Mouse (Mus musculus) heart, postnatal 4 days (tissue): ENCODE results near the gene Vsir. TPM values are rescaled to one million over a fixed set of nuclear protein-coding genes. Genes with fewer than 3 reads are reported as not detected.

Source experiments
- DNase-seq: peaks from one replicate; pipeline ENCODE4 v3.0.0; 2021
- total RNA-seq, 2 experiments: library from RNA; stranded (reverse); gene quantifications; 2 replicates each; pipeline ENCODE4 v1.2.3; 2021

Gene Vsir
- total RNA-seq = 10 to 100 TPM; 11.1 to 15.0 TPM

DNA sequence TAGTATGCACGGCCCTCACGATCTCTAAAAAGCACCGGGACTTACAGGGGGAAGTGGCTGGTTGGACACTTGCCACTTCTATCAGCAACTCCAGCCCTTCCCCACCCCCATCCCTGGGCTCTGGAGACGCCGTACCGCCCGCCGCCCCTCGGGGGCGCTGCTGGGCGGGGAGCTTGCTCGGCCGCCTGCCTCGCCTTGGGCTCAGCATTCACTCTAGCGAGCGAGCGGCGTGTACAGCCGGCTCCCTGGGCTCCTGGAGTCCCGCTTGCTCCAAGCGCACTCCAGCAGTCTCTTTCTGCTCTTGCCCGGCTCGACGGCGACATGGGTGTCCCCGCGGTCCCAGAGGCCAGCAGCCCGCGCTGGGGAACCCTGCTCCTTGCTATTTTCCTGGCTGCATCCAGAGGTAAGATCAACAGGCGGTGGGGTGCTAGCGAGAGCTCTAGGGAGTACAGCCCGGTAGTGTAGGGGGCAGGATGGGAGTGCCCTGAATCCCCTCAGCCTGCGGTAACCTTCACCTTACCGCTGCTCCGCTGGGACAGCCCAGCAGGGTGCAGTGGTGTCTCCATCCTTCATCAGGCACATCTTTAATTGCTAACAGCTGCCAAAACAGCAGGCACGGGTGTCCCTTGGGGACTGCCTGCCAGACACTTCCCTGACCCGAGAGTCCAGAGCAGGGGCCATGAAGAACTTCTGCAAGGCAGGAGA lies at the start of gene Vsir:
Gene Vsir (plus strand): TSS at position 151 of the 705 bp plus-strand sequence.
- peak; percentile 91 for DNase-seq

DNA sequence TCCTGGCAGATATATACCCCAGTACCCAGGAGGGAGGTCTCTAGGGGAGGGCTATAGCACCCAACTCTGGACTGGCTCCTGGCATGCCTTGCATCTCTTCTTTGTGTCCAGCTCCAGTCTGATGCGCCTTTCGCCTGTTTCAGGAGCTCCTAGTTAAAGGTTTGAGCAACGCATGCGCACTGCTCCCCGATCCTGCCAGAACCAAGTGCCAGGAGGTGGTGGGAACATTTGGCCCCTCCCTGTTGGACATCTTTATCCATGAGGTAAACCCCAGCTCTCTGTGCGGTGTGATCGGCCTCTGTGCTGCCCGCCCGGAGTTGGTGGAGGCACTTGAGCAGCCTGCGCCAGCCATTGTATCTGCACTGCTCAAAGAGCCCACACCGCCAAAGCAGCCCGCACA lies 47.0 kb upstream of the Vsir start:
- no peak for DNase-seq

DNA sequence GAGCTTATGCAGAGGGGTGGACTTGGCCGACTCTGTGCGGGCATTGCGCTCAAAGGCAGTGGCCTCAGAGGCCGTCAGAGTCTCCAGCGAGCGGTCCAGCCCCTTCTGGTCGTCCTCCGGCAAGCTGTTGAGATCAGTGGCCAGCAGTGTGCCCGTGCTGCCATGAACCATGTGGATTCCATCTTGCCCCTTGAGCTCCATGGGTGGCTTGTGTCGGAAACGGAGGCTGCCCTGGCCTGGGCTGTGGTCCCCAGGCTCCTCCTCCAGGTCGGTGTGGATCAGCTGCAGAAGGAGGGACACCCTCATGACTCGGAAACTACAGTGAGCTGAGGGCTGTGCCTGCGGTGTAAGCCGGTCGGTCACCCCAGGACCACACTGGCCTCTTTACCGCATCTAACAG lies 43.2 kb upstream of the Vsir start:
- no peak for DNase-seq

GRCm38 (mm10) chr10:60304854-60305628 lies 41.6 kb upstream of the Vsir start:
- peak; percentile 83 for DNase-seq

- DNase-seq = no peak
Observed at GRCm38 (mm10) chr10:60310629-60311028, 36.0 kb upstream of the Vsir start.

GRCm38 (mm10) chr10:60313606-60314005 lies 33.0 kb upstream of the Vsir start:
- DNase-seq = no peak

- DNase-seq = no peak
Observed at GRCm38 (mm10) chr10:60316166-60316565, 30.5 kb upstream of the Vsir start.

DNA sequence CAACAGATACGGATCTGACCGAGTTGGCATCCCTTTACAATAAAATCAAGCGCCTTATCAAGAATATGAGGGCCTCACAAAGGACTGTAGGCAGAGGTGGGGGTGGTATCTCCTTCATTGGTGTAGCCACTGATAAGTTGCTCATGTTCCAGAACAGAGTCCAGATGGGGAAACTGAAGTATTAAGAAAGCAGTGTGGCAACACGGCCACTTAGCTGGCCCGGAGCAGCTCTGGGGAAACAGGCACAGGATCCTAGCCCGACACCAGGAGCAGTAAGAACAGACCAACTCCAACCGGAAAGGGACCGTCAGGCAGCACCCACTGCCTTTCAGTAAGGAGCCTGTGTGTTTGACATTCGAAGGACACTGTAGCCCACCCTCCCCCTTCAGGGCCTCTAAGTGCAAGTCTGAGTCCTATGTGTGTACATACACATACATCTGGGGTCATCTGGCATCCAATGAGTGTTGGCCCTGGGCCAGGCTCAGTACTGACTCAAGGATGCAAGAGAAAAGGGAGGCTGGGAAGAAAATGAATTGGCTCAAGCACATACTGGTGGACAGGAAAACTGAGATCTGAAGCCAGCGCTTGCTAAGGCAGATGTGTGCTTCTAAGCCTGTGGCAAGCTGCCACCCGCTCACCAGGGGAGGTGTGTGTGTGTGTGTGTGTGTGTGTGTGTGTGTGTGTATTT lies 17.5 kb upstream of the Vsir start:
- DNase-seq = peak; percentile 42

DNA sequence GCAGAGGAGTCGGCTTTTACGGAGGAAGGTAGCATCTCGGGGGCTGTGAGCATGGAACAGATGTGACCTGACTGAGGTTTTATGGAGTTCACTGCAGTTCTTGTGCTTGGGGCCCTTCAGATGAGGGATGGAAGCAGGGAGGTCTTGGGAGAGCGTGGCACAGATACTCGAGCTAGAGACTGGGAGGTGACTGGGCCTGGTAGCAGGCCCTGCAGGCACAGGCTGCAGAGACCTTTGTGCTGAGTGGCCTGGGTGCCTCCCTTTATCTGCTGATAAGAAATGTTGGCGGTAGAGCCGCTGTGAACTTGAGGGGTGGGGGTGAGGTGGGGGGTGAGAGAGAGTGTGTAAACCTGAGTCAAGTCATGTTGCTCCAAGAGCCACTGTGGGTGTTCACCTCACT lies 12.1 kb upstream of the Vsir start:
- DNase-seq = no peak

DNA sequence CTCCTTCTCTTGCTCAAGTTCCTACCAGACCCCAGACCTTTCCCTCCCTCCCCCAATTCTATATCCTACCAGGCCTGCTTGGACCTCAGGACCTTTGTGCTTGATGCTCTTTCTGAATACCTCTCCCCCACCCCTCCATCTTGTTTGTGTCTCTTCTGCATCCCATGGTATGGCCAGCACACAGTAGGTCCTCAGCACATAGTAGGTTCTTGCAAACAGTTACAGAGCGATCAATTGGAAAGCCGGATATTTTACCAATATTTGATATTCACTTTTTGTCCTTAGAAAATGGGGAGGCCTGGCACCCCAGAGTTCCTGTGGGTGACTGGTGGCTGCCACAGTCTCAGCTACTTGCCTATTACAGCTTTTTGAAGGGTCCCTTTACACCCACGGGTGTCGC lies 11.6 kb upstream of the Vsir start:
- no peak for DNase-seq

GRCm38 (mm10) chr10:60341528-60341927 lies 5.1 kb upstream of the Vsir start:
- no peak for DNase-seq

DNA sequence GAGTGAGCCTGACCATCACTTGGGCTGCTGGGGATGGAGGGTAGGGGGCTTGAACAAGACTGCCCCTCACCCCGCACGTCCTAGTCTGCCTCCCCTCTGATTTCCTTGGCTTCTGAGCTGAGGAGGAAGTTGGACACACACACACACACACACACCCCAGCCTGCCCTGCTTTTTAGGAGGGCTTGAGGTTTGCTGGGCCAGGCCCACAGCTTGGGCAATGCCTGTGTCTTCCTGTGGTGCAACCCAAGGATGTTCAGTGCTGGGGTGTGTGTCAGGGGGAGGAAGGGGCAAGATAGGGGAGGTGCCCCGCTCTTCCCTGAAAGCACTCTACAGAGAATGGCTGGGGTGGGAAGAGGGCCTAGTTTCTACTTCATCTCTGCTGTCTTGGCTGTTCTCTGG lies 2.5 kb upstream of the Vsir start:
- no peak for DNase-seq

DNA sequence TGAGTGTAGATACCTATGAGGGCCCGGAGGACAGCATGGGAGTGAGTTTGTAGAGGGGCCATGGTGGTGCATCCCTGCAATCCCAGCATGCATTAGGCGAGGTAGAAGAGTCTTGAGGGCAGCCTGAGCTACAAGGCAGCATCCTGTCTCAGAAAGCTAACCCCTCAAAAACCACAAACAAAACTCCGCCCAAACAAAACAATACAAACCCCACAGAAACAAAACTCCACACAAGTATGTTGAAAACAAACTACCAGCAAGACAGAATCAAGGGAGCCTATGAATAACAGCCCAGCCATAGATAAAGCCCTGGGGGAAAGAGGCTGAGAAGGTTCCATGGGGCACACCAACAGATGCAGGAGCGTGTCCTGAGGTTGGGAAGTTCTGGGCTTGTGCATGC lies 595 bp upstream of the Vsir start:
- no peak for DNase-seq

DNA sequence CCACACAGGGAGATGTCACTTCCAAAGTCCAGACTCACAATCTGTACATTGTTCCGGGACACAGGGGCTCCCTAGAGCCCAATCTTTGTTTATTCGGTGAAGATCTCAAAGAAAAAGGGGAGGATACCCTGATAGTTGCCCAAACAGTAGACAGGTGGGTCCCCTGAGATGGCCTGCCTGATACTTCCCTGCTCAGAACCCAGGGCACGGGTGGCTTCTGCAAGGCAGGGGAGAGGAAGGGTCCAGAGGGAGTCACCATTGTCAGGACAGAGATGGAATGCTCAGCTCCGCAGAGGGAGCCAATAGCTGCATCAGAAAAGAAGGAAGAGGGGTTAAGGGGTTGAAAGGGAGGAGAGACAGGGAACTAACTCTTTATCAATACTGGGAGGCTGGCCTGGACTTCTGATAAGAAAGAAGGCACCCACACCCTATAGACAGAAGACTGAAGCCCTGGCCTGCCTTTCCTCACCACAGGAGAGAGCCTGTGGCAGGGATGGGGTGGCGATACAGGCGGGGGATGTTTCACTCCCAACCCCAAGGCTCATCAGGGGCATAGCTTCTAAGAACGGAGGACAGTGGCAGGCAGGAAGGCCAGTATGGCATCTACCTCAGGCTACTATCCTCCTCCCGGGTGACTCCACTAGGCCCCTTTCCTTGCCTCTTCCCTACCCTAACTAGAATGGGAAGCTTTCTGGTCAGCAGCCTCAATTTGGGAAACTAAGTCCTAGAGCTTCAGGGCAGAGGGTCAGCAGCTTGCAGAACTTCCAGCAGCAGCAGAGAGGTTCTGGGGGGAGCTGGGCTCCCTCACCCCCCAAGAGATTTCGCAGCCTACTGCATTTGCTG lies 1.3 kb downstream of the Vsir start:
- DNase-seq = no peak

DNA sequence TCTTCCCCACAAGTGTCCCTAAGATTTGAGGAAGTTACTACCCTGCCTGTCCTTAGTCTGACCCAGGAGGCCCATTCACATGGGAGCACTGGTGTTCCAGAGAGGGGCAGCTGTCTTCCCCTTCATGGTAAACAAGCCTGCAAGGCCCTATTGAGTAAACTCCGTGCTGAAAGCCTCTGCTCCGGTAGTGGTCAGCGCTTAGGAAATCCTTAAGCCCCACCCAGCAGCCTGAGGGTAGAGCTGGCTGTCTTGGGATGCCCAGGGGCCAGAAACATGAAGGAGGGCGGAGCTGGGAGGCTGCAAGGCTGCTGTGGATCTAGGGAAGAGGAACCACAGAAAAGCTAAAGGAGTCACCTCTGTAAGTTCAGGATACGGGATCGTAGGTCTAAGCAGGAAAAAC lies 2.4 kb downstream of the Vsir start:
- peak; percentile 46 for DNase-seq

- no peak for DNase-seq
Observed at GRCm38 (mm10) chr10:60349644-60350043, 3.0 kb downstream of the Vsir start.

- DNase-seq = no peak
Observed at GRCm38 (mm10) chr10:60350077-60350804, 3.6 kb downstream of the Vsir start.

GRCm38 (mm10) chr10:60350805-60351167 lies 4.1 kb downstream of the Vsir start:
- DNase-seq = peak; percentile 98

- peak; percentile 43 for DNase-seq
Observed at GRCm38 (mm10) chr10:60351248-60351647, 4.6 kb downstream of the Vsir start.

GRCm38 (mm10) chr10:60351761-60352455 lies 5.3 kb downstream of the Vsir start:
- DNase-seq = peak; percentile 68
